Mouse (Mus musculus) lung, adult 2 months (tissue): ENCODE results near the gene Slit3.

ENCODE experiments used
- CTCF ChIP-seq: fragments of 200-500 bp; IDR thresholded peaks from 2 replicates; pipeline ENCODE4 v1.5.1; 2011; ENCODE audit warnings: mild to moderate bottlenecking, low read length, control low read depth; ENCODE audit not compliant: insufficient read depth
- POLR2A ChIP-seq: fragments of 200-500 bp; IDR thresholded peaks from 2 replicates; pipeline ENCODE4 v1.6.1; 2011; ENCODE audit warnings: low read depth, mild to moderate bottlenecking, control low read depth, low read length, borderline replicate concordance; ENCODE audit errors: extremely low read depth

DNA sequence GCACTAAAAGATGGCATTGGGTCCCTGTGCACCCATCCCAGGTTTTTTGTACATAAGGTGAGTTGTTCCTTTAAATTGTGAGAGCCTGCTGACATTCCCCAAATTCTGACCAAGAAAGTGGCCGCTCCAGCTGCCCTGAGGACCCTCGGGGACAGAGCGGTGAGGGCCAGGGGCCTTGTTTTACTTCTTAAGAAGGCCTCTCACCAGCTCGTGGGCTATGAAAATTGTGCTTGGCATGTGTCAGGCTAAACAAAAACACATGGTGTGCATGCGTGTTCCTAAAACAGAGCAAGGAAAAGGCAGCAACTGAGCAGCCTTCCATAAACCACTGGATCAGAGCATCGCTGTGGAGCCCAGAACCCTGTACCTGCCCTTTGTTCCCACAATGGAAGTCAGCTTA, 316.5 kb downstream of the Slit3 start:
- TF ChIP-seq CTCF (no peak), POLR2A (no peak)
